27 mouse cellular contexts compared by ENCODE assay signal in the genomic region with DNA sequence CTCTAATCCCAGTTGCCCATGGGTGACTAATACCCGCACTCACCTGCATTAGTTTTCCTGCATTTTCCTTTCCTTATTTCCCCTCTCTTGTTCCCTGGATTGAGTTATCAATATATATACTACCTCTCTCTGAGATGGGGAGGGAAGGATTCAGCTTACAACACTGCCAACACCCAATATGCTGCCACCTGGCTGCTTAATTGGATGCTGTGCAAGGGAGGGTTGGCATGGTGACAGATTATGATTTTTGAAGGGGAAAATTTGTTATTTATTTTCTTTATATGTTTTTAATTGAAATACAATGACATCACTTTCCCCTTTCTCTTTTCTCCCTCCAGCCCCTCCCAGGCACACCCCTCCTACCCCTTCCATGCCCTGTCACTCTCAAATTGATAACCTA. TPM values are rescaled to one million over a fixed set of nuclear protein-coding genes. Genes with fewer than 3 reads are reported as not detected.
DNase-seq lines count a peak whose midpoint lies in the region; ATAC-seq and TF ChIP-seq lines count a peak whose summit lies in the region.
"Had no signal": no experiment of that assay in that cellular context is flagged by ENCODE, and none has a peak within 500 bp of the region (broad histone marks: within the 10 kb centered on the region; RNA-seq: fewer than 3 reads in every experiment).

No protein-coding gene starts in this region.

- no peak overlapping the region for H3K4me3 ChIP-seq in kidney, postnatal 0 days (replicated peaks; ENCODE audit: low read depth, low read length)
- H3K4me3 ChIP-seq: embryonic facial prominence, embryonic 12.5 days; hindbrain, embryonic 12.5 days; limb, embryonic 10.5 days; limb, embryonic 15.5 days; liver, embryonic 13.5 days; midbrain, embryonic 15.5 days; stomach, embryonic 15.5 days had no signal

- H3K27ac ChIP-seq in kidney, postnatal 0 days: no peak overlapping the region
- H3K27ac ChIP-seq: embryonic facial prominence, embryonic 12.5 days; hindbrain, embryonic 12.5 days; limb, embryonic 10.5 days; limb, embryonic 15.5 days; liver, embryonic 13.5 days; midbrain, embryonic 15.5 days; stomach, embryonic 15.5 days had no signal

- H3K27me3 ChIP-seq in kidney, postnatal 0 days (ENCODE audit: insufficient read depth, low read length): no peaks in the 10 kb centered on the region
- H3K27me3 ChIP-seq: embryonic facial prominence, embryonic 12.5 days; hindbrain, embryonic 12.5 days; limb, embryonic 15.5 days; liver, embryonic 13.5 days; midbrain, embryonic 15.5 days; stomach, embryonic 15.5 days had no signal

- no peaks in the 10 kb centered on the region for H3K36me3 ChIP-seq in kidney, postnatal 0 days (ENCODE audit: insufficient read depth, low read length)
- H3K36me3 ChIP-seq: embryonic facial prominence, embryonic 12.5 days; hindbrain, embryonic 12.5 days; limb, embryonic 10.5 days; limb, embryonic 15.5 days; liver, embryonic 13.5 days; midbrain, embryonic 15.5 days; stomach, embryonic 15.5 days had no signal

- 97% methylated on average over 1 of the region's 1 CpGs for WGBS in kidney, postnatal 0 days

- peak; percentile 30 for DNase-seq in cerebellum, adult 9-10 months
- DNase-seq in cerebellum, postnatal 4 days (ENCODE audit: low spot score in 2 of 2): no peak
- DNase-seq in kidney, postnatal 0 days (ENCODE audit: low spot score): no peak
- no peak for DNase-seq in kidney, postnatal 4 days
- peak; percentile 4 for DNase-seq in cerebellum, adult 9-11 months
- DNase-seq in cerebellum, postnatal 36 days: peak; percentile 7 to 13
- no peak for DNase-seq in left cerebral cortex, postnatal 4 days
- DNase-seq: adrenal gland, postnatal 25 days; embryo, embryonic 11 days; gastrocnemius, postnatal 14 days; heart, postnatal 36 days; kidney, adult 9 months; kidney, postnatal 14 days; liver, embryonic 13.5 days; lung, adult 18-20 months; lung, postnatal 10 days; right cerebral cortex, postnatal 25 days; thymus, postnatal 14 days had no signal

- H3K4me1 ChIP-seq in kidney, postnatal 0 days (replicated peaks; ENCODE audit: insufficient read depth, low read length): no peaks in the 10 kb centered on the region
- H3K4me1 ChIP-seq: hindbrain, embryonic 12.5 days; liver, embryonic 13.5 days; midbrain, embryonic 15.5 days; stomach, embryonic 15.5 days had no signal

- no peak overlapping the region for H3K9ac ChIP-seq in kidney, postnatal 0 days (ENCODE audit: low read depth, low read length)
- H3K9ac ChIP-seq: embryonic facial prominence, embryonic 12.5 days; hindbrain, embryonic 12.5 days; limb, embryonic 15.5 days; liver, embryonic 13.5 days; midbrain, embryonic 15.5 days; stomach, embryonic 15.5 days had no signal

- ATAC-seq in kidney, postnatal 0 days (replicated peaks; ENCODE audit: low FRiP score, low read depth): no peak
- ATAC-seq: CD4-positive, CD25-positive, alpha-beta regulatory T cell, adult 4 months; intestine, postnatal 0 days; midbrain, embryonic 15.5 days had no signal

- no peaks in the 10 kb centered on the region for H3K9me3 ChIP-seq in kidney, postnatal 0 days (replicated peaks; ENCODE audit: low read length)
- H3K9me3 ChIP-seq: embryonic facial prominence, embryonic 12.5 days; hindbrain, embryonic 12.5 days; limb, embryonic 10.5 days; limb, embryonic 15.5 days; liver, embryonic 13.5 days; midbrain, embryonic 15.5 days; stomach, embryonic 15.5 days had no signal

- intact Hi-C loops in left cerebral cortex, postnatal 4 days (cut with DNase I): no loop called here

- 0 out of 2 replicates have a peak, but pooled peaks have one; percentile 2 for TF ChIP-seq CTCF in kidney, postnatal 0 days (IDR thresholded peaks at IDR 0.05; ENCODE audit: low read depth)

- no peak overlapping the region for H3K4me2 ChIP-seq in kidney, postnatal 0 days (ENCODE audit: low read length)
- H3K4me2 ChIP-seq: embryonic facial prominence, embryonic 12.5 days; heart, embryonic 11.5 days; hindbrain, embryonic 12.5 days; limb, embryonic 15.5 days; liver, embryonic 13.5 days; midbrain, embryonic 15.5 days; stomach, embryonic 15.5 days had no signal

RNA-seq across cellular contexts. Expression of a gene that starts 35.3 kb away (rescaled TPM):
- 81.2 and 91.2 TPM in 2 replicates for polyA plus RNA-seq in kidney, postnatal 0 days (2015; fragmentation: Nextera tagmentation; extraction: Ambion mirVana)
- total RNA-seq in left cerebral cortex, postnatal 4 days (2021): 1,000 to 10,000 TPM; 1,041 to 1,075 TPM

Comparison
In these comparisons a context has a peak if more than half of its experiments do, and no peak if none do; other contexts are left out.
1. DNase-seq: peak in cerebellum, adult 9-10 months (single experiment), cerebellum, adult 9-11 months (single experiment) and cerebellum, postnatal 36 days (2 of 2); none in cerebellum, postnatal 4 days (0 of 2), kidney, postnatal 0 days (single experiment), kidney, postnatal 4 days (0 of 2) and left cerebral cortex, postnatal 4 days (single experiment).